Mouse (Mus musculus): Measurements from ENCODE around the gene Msantd2. TPM values are rescaled to one million over a fixed set of nuclear protein-coding genes. Genes with fewer than 3 reads are reported as not detected.
A peak's percentile ranks its signal among the peaks of the same experiment; 100 is the strongest.

The Msantd2 gene
- total RNA-seq (2022): 10 to 100 TPM; 19.8 to 24.6 (median 22.9) TPM

GRCm38 (mm10) chr9:37488611-37489396 lies at the start of gene Msantd2:
Gene Msantd2, plus strand, starts transcription at chr9:37489319.
- DNase-seq (ENCODE audit: low spot score in 2 of 2): peak; percentile 74 to 83

- no peak for DNase-seq (ENCODE audit: low spot score in 2 of 2)
These were observed 36.7 kb upstream of the Msantd2 start for GRCm38 (mm10) chr9:37452401-37452800.

- no peak for DNase-seq (ENCODE audit: low spot score in 2 of 2)
These were observed 35.8 kb upstream of the Msantd2 start for GRCm38 (mm10) chr9:37453328-37453727.

GRCm38 (mm10) chr9:37454011-37454492 lies 35.1 kb upstream of the Msantd2 start:
- no peak for DNase-seq (ENCODE audit: low spot score in 2 of 2)

- no peak for DNase-seq (ENCODE audit: low spot score in 2 of 2)
These were observed 34.1 kb upstream of the Msantd2 start for GRCm38 (mm10) chr9:37454991-37455390.

- no peak for DNase-seq (ENCODE audit: low spot score in 2 of 2)
These were observed 33.3 kb upstream of the Msantd2 start for GRCm38 (mm10) chr9:37455868-37456267.

GRCm38 (mm10) chr9:37456481-37456910 lies 32.6 kb upstream of the Msantd2 start:
- DNase-seq (ENCODE audit: low spot score in 2 of 2): peak in 1 of 2 experiments; percentile 47

- DNase-seq (ENCODE audit: low spot score in 2 of 2): no peak
These were observed 32.0 kb upstream of the Msantd2 start for GRCm38 (mm10) chr9:37457151-37457550.

GRCm38 (mm10) chr9:37459665-37460042 lies 29.5 kb upstream of the Msantd2 start:
- no peak for DNase-seq (ENCODE audit: low spot score in 2 of 2)

- DNase-seq (ENCODE audit: low spot score in 2 of 2): peak in 1 of 2 experiments; percentile 76
These were observed 28.8 kb upstream of the Msantd2 start for GRCm38 (mm10) chr9:37460043-37460960.

- DNase-seq (ENCODE audit: low spot score in 2 of 2): no peak
These were observed 28.2 kb upstream of the Msantd2 start for GRCm38 (mm10) chr9:37460961-37461340.

GRCm38 (mm10) chr9:37461571-37461970 lies 27.5 kb upstream of the Msantd2 start:
- no peak for DNase-seq (ENCODE audit: low spot score in 2 of 2)

- no peak for DNase-seq (ENCODE audit: low spot score in 2 of 2)
These were observed 26.4 kb upstream of the Msantd2 start for GRCm38 (mm10) chr9:37462764-37463163.

GRCm38 (mm10) chr9:37473611-37474125 lies 15.5 kb upstream of the Msantd2 start:
- no peak for DNase-seq (ENCODE audit: low spot score in 2 of 2)

GRCm38 (mm10) chr9:37474923-37475322 lies 14.2 kb upstream of the Msantd2 start:
- peak in 1 of 2 experiments; percentile 36 for DNase-seq (ENCODE audit: low spot score in 2 of 2)

- no peak for DNase-seq (ENCODE audit: low spot score in 2 of 2)
These were observed 4.0 kb upstream of the Msantd2 start for GRCm38 (mm10) chr9:37485146-37485545.

GRCm38 (mm10) chr9:37488041-37488440 lies 1.1 kb upstream of the Msantd2 start:
- DNase-seq (ENCODE audit: low spot score in 2 of 2): no peak

- peak; percentile 12 to 18 for DNase-seq (ENCODE audit: low spot score in 2 of 2)
These were observed 464 bp downstream of the Msantd2 start for GRCm38 (mm10) chr9:37489446-37490120.

GRCm38 (mm10) chr9:37495761-37496160 lies 6.6 kb downstream of the Msantd2 start:
- DNase-seq (ENCODE audit: low spot score in 2 of 2): no peak

- no peak for DNase-seq (ENCODE audit: low spot score in 2 of 2)
These were observed 7.2 kb downstream of the Msantd2 start for GRCm38 (mm10) chr9:37496325-37496724.

GRCm38 (mm10) chr9:37500201-37500600 lies 11.1 kb downstream of the Msantd2 start:
- DNase-seq (ENCODE audit: low spot score in 2 of 2): no peak
